Mouse (Mus musculus): ENCODE data around the gene Gm45234. TPM values are rescaled to one million over a fixed set of nuclear protein-coding genes. Genes with fewer than 3 reads are reported as not detected.
A peak's percentile ranks its signal among the peaks of the same experiment; 100 is the strongest.
"Not testable (repeated sequence)": the region's sequence is repeated elsewhere in the genome, so short reads cannot be mapped to it uniquely, and the experiment has no call there.

Gene Gm45234
- 0.13 TPM in 1 of 2 replicates, not detected in the other for polyA plus RNA-seq (2014; fragmentation: Nextera tagmentation; extraction: Ambion mirVana)

DNA sequence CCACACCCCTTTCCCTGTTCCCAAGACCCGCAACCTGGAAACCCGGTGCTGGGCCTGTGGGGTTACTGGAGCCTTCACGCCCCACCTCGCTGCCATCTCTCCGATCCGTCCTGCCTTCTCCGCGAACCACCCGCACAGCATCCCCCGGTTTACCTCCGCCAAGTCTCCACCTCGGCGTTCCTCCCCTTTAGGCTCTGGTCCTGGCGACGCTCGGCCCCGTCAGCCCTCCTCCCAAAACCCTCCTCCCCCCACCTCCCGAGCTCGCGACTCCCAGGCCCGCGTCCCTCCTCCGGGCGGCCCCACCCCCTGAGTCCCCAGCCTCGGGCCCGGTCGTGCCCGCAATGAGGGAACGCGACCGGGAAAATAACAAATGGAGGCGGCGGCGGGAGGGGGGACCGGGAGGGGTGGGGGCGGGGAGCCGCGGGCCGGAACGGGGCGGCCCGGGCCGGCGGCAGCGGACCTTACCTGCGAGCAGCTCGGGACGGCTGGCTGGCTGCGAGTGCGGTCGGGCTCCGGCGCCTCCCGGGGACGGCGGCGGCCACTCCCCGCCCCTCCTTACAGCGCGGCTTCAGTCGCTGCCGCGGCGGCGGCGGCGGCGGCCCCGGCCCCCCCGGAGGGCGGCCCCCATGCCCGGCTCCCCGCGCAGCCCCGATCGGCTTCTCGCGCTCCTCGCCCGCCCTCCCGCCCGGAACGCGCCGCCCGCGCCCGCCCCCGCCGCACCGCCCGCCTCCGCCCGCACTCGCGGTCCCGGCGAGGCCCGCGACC is at the start of gene Gm45234, which contains the start of gene Atn1:
Gene Gm45234, minus strand, starts transcription at position 191 of the 765 bp plus-strand sequence.
Gene Atn1, minus strand, starts transcription at position 694 of the 765 bp plus-strand sequence.
- Histone ChIP-seq H3K36me3 (ENCODE audit: control insufficient read depth, insufficient read depth, low read length) (no peaks in the 10 kb centered on the region), H3K27me3 (ENCODE audit: control insufficient read depth, insufficient read depth, low read length) (no peaks in the 10 kb centered on the region), H3K9me3 (ENCODE audit: control insufficient read depth, low read length) (no peaks in the 10 kb centered on the region), H3K4me3 (ENCODE audit: low read depth, low read length) (peak within 1 kb of the TSS; percentile 74), H3K27ac (replicated peaks; ENCODE audit: low read depth, low read length) (peak within 1 kb of the TSS; percentile 98), H3K9ac (ENCODE audit: low read length) (peak within 1 kb of the TSS; percentile 95), H3K4me1 (ENCODE audit: control insufficient read depth, insufficient read depth, low read length) (peaks cover 32% of the 10 kb centered on the region), H3K4me2 (ENCODE audit: low read depth, severe bottlenecking) (peak within 1 kb of the TSS; percentile 80)
- peak; percentile 80 for DNase-seq (ENCODE audit: low spot score)
- WGBS, result under 1% methylated on average over 60 of the region's 100 CpGs
- ATAC-seq (ENCODE audit: insufficient number of reproducible peaks, low FRiP score, low TSS enrichment, low read depth), result peak; percentile 61

DNA sequence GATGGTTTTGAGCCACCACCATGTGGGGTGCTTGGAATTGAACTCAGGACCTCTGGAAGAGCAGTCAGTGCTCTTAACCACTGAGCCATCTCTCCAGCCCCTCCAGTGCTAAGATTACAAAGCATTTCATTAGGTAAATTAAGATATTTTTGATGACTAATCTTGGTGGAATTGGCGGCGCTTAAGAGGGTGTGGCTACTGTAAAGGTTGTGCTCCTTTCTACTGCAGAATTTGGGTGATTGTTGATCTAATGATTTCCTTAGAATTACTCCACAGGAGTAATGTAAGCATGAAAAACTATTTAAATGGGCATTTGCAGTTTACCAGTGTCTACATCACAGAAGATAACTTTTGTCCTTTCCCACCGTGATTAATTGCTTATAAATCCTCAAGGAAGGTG is 48.5 kb upstream of the Gm45234 start:
- no peaks in the 10 kb centered on the region for H3K27me3 ChIP-seq (ENCODE audit: control insufficient read depth, insufficient read depth, low read length)
- no peak overlapping the region for H3K4me3 ChIP-seq (ENCODE audit: low read depth, low read length)
- 94% methylated on average over 3 of the region's 3 CpGs for WGBS
- no peak overlapping the region for H3K4me2 ChIP-seq (ENCODE audit: low read depth, severe bottlenecking)
- no peak overlapping the region for H3K9ac ChIP-seq (ENCODE audit: low read length)
- 0 out of 2 replicates have a peak, but pooled peaks cover 3% of the 10 kb centered on the region for H3K4me1 ChIP-seq (ENCODE audit: control insufficient read depth, insufficient read depth, low read length)
- DNase-seq (ENCODE audit: low spot score), result no peak
- ATAC-seq (ENCODE audit: insufficient number of reproducible peaks, low FRiP score, low TSS enrichment, low read depth), result no peak
- no peaks in the 10 kb centered on the region for H3K9me3 ChIP-seq (ENCODE audit: control insufficient read depth, low read length)
- H3K36me3 ChIP-seq (ENCODE audit: control insufficient read depth, insufficient read depth, low read length), result no peaks in the 10 kb centered on the region
- no peak overlapping the region for H3K27ac ChIP-seq (replicated peaks; ENCODE audit: low read depth, low read length)

DNA sequence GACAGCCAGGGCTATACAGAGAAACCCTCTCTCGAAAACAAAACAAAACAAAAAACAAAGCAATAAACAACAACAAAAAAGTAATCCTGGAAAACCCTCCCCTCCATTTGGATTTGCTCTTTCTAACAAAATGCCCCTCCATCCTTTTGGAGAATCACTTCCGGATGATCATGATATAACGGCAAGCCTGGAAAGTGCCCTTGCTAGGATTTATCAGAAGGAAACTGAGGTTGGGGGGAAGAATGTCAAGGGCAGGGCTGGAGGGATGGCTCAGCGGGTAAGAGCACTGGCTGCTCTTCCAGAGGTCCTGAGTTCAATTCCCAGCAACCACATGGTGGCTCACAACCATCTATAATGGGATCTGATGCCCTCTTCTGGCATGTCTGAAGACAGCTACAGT is 47.9 kb upstream of the Gm45234 start:
- not testable (repeated sequence) for H3K9ac ChIP-seq (ENCODE audit: low read length); H3K27me3 ChIP-seq (ENCODE audit: control insufficient read depth, insufficient read depth, low read length); H3K36me3 ChIP-seq (ENCODE audit: control insufficient read depth, insufficient read depth, low read length); H3K9me3 ChIP-seq (ENCODE audit: control insufficient read depth, low read length); H3K4me2 ChIP-seq (ENCODE audit: low read depth, severe bottlenecking); DNase-seq (ENCODE audit: low spot score); ATAC-seq (ENCODE audit: insufficient number of reproducible peaks, low FRiP score, low TSS enrichment, low read depth); H3K4me3 ChIP-seq (ENCODE audit: low read depth, low read length); H3K4me1 ChIP-seq (ENCODE audit: control insufficient read depth, insufficient read depth, low read length); H3K27ac ChIP-seq (replicated peaks; ENCODE audit: low read depth, low read length)
- 94% methylated on average over 4 of the region's 4 CpGs for WGBS

GRCm38 (mm10) chr6:124803061-124803460 is 47.2 kb upstream of the Gm45234 start:
- Histone ChIP-seq H3K27ac (replicated peaks; ENCODE audit: low read depth, low read length) (no peak overlapping the region), H3K4me2 (ENCODE audit: low read depth, severe bottlenecking) (no peak overlapping the region), H3K27me3 (ENCODE audit: control insufficient read depth, insufficient read depth, low read length) (no peaks in the 10 kb centered on the region), H3K4me1 (ENCODE audit: control insufficient read depth, insufficient read depth, low read length) (0 out of 2 replicates have a peak, but pooled peaks cover 3% of the 10 kb centered on the region), H3K4me3 (ENCODE audit: low read depth, low read length) (no peak overlapping the region), H3K9ac (ENCODE audit: low read length) (no peak overlapping the region), H3K9me3 (ENCODE audit: control insufficient read depth, low read length) (no peaks in the 10 kb centered on the region), H3K36me3 (ENCODE audit: control insufficient read depth, insufficient read depth, low read length) (no peaks in the 10 kb centered on the region)
- no peak for DNase-seq (ENCODE audit: low spot score)
- no peak for ATAC-seq (ENCODE audit: insufficient number of reproducible peaks, low FRiP score, low TSS enrichment, low read depth)
- 81% methylated on average over 3 of the region's 3 CpGs for WGBS

- peak overlapping the region; percentile 17; the same call in 1 of the 2 replicates for H3K4me2 ChIP-seq (ENCODE audit: low read depth, severe bottlenecking)
- ATAC-seq (ENCODE audit: insufficient number of reproducible peaks, low FRiP score, low TSS enrichment, low read depth) (peak; percentile 48; the same call in 1 of the 2 replicates), DNase-seq (ENCODE audit: low spot score) (peak; percentile 48)
- H3K9ac ChIP-seq (ENCODE audit: low read length); H3K27ac ChIP-seq (replicated peaks; ENCODE audit: low read depth, low read length); H3K4me3 ChIP-seq (ENCODE audit: low read depth, low read length); H3K4me1 ChIP-seq (ENCODE audit: control insufficient read depth, insufficient read depth, low read length); H3K36me3 ChIP-seq (ENCODE audit: control insufficient read depth, insufficient read depth, low read length); H3K27me3 ChIP-seq (ENCODE audit: control insufficient read depth, insufficient read depth, low read length); H3K9me3 ChIP-seq (ENCODE audit: control insufficient read depth, low read length): not testable (repeated sequence)
- WGBS, result 18% methylated on average over 4 of the region's 9 CpGs
Observed at GRCm38 (mm10) chr6:124802400-124802799, 46.6 kb upstream of the Gm45234 start.

DNA sequence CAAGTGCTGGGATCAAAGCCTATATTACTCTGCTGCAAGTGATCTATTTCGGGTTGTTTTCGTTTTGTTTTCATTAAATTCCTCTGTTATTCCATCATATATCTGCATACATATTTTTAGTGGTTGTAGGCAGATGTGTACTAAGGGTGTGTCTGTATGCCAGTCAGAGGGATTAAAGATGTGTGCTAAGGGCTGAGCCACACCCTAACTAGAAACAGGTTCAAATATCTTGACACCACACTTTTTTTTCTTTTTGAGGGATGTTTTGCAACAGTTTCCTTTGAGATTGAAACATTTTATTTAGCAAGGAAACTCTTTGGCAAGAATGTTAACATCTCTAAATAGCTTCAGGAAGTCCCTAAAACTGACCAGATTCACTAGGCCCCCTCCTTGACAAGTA is 40.4 kb upstream of the Gm45234 start:
- WGBS, result 85% methylated on average over 2 of the region's 2 CpGs
- no peaks in the 10 kb centered on the region for H3K36me3 ChIP-seq (ENCODE audit: control insufficient read depth, insufficient read depth, low read length)
- no peak overlapping the region for H3K4me3 ChIP-seq (ENCODE audit: low read depth, low read length)
- H3K27ac ChIP-seq (replicated peaks; ENCODE audit: low read depth, low read length), result no peak overlapping the region
- ATAC-seq (ENCODE audit: insufficient number of reproducible peaks, low FRiP score, low TSS enrichment, low read depth) (no peak), DNase-seq (ENCODE audit: low spot score) (no peak)
- no peak overlapping the region for H3K9ac ChIP-seq (ENCODE audit: low read length)
- no peaks in the 10 kb centered on the region for H3K9me3 ChIP-seq (ENCODE audit: control insufficient read depth, low read length)
- no peak overlapping the region for H3K4me2 ChIP-seq (ENCODE audit: low read depth, severe bottlenecking)
- H3K27me3 ChIP-seq (ENCODE audit: control insufficient read depth, insufficient read depth, low read length), result no peaks in the 10 kb centered on the region
- H3K4me1 ChIP-seq (ENCODE audit: control insufficient read depth, insufficient read depth, low read length), result no peaks in the 10 kb centered on the region

DNA sequence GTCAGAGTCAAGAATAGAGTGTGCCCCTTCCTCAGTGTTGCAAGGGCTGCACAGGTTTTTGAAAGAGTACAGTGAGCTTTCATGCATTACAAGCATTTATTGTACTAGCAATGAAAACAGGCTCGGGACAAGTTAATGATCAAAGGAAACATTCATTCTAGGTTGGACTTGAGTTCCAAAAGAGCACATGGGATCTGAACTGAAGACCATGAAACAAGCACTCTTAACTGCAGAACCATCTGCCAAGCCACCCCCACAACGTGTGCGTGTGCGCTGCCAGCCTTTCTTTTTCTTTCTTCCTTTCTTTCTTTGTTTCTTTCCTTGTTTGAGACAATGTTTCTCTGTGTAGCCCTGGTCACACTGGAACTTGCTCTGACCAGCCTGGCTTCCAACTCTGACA is 40.0 kb upstream of the Gm45234 start:
- no peaks in the 10 kb centered on the region for H3K36me3 ChIP-seq (ENCODE audit: control insufficient read depth, insufficient read depth, low read length)
- no peak overlapping the region for H3K4me3 ChIP-seq (ENCODE audit: low read depth, low read length)
- no peaks in the 10 kb centered on the region for H3K9me3 ChIP-seq (ENCODE audit: control insufficient read depth, low read length)
- H3K27ac ChIP-seq (replicated peaks; ENCODE audit: low read depth, low read length), result no peak overlapping the region
- WGBS, result 79% methylated on average over 4 of the region's 4 CpGs
- H3K4me2 ChIP-seq (ENCODE audit: low read depth, severe bottlenecking), result no peak overlapping the region
- ATAC-seq (ENCODE audit: insufficient number of reproducible peaks, low FRiP score, low TSS enrichment, low read depth) (no peak), DNase-seq (ENCODE audit: low spot score) (no peak)
- no peaks in the 10 kb centered on the region for H3K27me3 ChIP-seq (ENCODE audit: control insufficient read depth, insufficient read depth, low read length)
- no peak overlapping the region for H3K9ac ChIP-seq (ENCODE audit: low read length)
- H3K4me1 ChIP-seq (ENCODE audit: control insufficient read depth, insufficient read depth, low read length), result no peaks in the 10 kb centered on the region

DNA sequence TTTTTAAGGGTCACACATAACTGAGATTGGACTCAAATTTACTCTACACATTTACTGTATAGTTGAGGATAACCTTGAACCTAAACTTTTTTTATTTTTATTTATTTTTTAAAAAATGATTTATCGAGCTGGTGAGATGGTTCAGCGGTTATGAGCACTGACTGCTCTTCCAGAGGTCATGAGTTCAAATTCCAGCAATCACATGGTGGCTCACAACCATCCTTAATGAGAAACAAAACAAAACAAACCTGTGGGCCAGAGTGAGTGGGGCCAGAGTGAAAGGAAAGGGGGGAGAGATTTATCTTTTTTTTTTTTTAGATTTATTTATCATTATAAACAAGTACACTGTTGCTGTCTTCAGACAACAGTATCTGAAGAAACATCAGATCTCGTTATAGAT is 36.1 kb upstream of the Gm45234 start:
- Histone ChIP-seq H3K9ac (ENCODE audit: low read length) (no peak overlapping the region), H3K4me2 (ENCODE audit: low read depth, severe bottlenecking) (no peak overlapping the region)
- 89% methylated on average over 3 of the region's 3 CpGs for WGBS

More for the DNA sequence above, 36.1 kb upstream of the Gm45234 start:
- Histone ChIP-seq H3K4me3 (ENCODE audit: low read depth, low read length) (no peak overlapping the region), H3K4me1 (ENCODE audit: control insufficient read depth, insufficient read depth, low read length) (no peaks in the 10 kb centered on the region), H3K27ac (replicated peaks; ENCODE audit: low read depth, low read length) (no peak overlapping the region), H3K36me3 (ENCODE audit: control insufficient read depth, insufficient read depth, low read length) (no peaks in the 10 kb centered on the region), H3K27me3 (ENCODE audit: control insufficient read depth, insufficient read depth, low read length) (no peaks in the 10 kb centered on the region), H3K9me3 (ENCODE audit: control insufficient read depth, low read length) (no peaks in the 10 kb centered on the region)
- no peak for ATAC-seq (ENCODE audit: insufficient number of reproducible peaks, low FRiP score, low TSS enrichment, low read depth)
- no peak for DNase-seq (ENCODE audit: low spot score)

All from limb, embryonic 11.5 days (tissue).